Mouse (Mus musculus) liver, adult 2 months (tissue): ENCODE measurements at regions not wholly inside any gene's neighbourhood (a gene's known extent, or its start where the extent isn't known, plus 50 kb on each side); places are given as distances from the start of the nearest gene placed in this dataset.

Experiments
- DNase-seq: peaks from one replicate; pipeline ENCODE4 v3.0.0-alpha.2; 2011; ENCODE audit warnings: low read depth, low spot score; ENCODE audit errors: extremely low read depth
- H3K27ac ChIP-seq: fragments of 200-500 bp; replicated peaks from 2 replicates; pipeline ENCODE4 v1.5.1; 2012; ENCODE audit warnings: low read depth, mild to moderate bottlenecking, control low read depth, inconsistent platforms, low read length; ENCODE audit not compliant: insufficient read depth
- H3K27me3 ChIP-seq: fragments of 200-500 bp; 2 replicates; pipeline ENCODE4 v1.6.1; 2012; ENCODE audit warnings: mild to moderate bottlenecking, moderate library complexity, low read length, inconsistent platforms; ENCODE audit not compliant: control insufficient read depth, insufficient read depth
- H3K36me3 ChIP-seq: fragments of 200-500 bp; 2 replicates; pipeline ENCODE4 v1.6.1; 2012; ENCODE audit warnings: low read length, inconsistent platforms; ENCODE audit not compliant: control insufficient read depth, insufficient read depth
- H3K4me1 ChIP-seq: fragments of 200-500 bp; 2 replicates; pipeline ENCODE4 v1.6.1; 2011; ENCODE audit warnings: low read length; ENCODE audit not compliant: control insufficient read depth, insufficient read depth
- H3K4me3 ChIP-seq: fragments of 200-500 bp; 2 replicates; pipeline ENCODE4 v1.5.1; 2011; ENCODE audit warnings: low read depth, mild to moderate bottlenecking, control low read depth, low read length, moderate library complexity; ENCODE audit not compliant: insufficient read depth
- H3K79me2 ChIP-seq: fragments of 200-500 bp; 2 replicates; pipeline ENCODE4 v1.6.1; 2012; ENCODE audit warnings: inconsistent platforms, mild to moderate bottlenecking, low read length, moderate library complexity; ENCODE audit not compliant: control insufficient read depth, insufficient read depth
- H3K9ac ChIP-seq: fragments of 200-500 bp; 2 replicates; pipeline ENCODE4 v1.6.1; 2012; ENCODE audit warnings: low read depth, mild to moderate bottlenecking, control low read depth, inconsistent platforms, low read length
- CTCF ChIP-seq: fragments of 200-500 bp; IDR thresholded peaks from 2 replicates; pipeline ENCODE4 v1.5.1; 2011; ENCODE audit warnings: low read depth, low read length, control low read depth
- POLR2A ChIP-seq: fragments of 200-500 bp; IDR thresholded peaks from 2 replicates; pipeline ENCODE4 v1.6.1; 2011; ENCODE audit warnings: low read length, control low read depth; ENCODE audit not compliant: insufficient read depth; ENCODE audit errors: extremely low read depth
- WGBS: fragments of 180-500 bp; shearing (Covaris S2); methylation state at CpG from one replicate; pipeline ENCODE4 v1.1.7; 2018; 5-methylcytosine and 5-hydroxymethylcytosine counted together

GRCm38 (mm10) chr4:55812846-55813245, 280.6 kb upstream of the Klf4 start:
- no peak for TF ChIP-seq POLR2A
- TF ChIP-seq CTCF = no peak
- Histone ChIP-seq H3K4me3 (no peak overlapping the region), H3K9ac (no peak overlapping the region), H3K36me3 (no peaks in the 10 kb centered on the region), H3K27me3 (no peaks in the 10 kb centered on the region), H3K79me2 (no peaks in the 10 kb centered on the region), H3K4me1 (no peaks in the 10 kb centered on the region), H3K27ac (no peak overlapping the region)
- WGBS = 75% methylated on average over 8 of the region's 8 CpGs
- no peak for DNase-seq

- H3K4me1 ChIP-seq = no peaks in the 10 kb centered on the region
- WGBS = 84% methylated on average over 3 of the region's 3 CpGs
- no peaks in the 10 kb centered on the region for H3K27me3 ChIP-seq
- H3K27ac ChIP-seq = no peak overlapping the region
- DNase-seq = no peak
- H3K4me3 ChIP-seq = no peak overlapping the region
- TF ChIP-seq CTCF (no peak), POLR2A (no peak)
- H3K9ac ChIP-seq = no peak overlapping the region
- no peaks in the 10 kb centered on the region for H3K36me3 ChIP-seq
- H3K79me2 ChIP-seq = no peaks in the 10 kb centered on the region
These were observed 279.4 kb upstream of the Klf4 start for GRCm38 (mm10) chr4:55811656-55812055.

GRCm38 (mm10) chr4:55808501-55808900, 276.2 kb upstream of the Klf4 start:
- no peak overlapping the region for H3K27ac ChIP-seq

GRCm38 (mm10) chr4:55806799-55807198, 274.5 kb upstream of the Klf4 start:
- WGBS = 84% methylated on average over 3 of the region's 3 CpGs
- Histone ChIP-seq H3K36me3 (no peaks in the 10 kb centered on the region), H3K27me3 (no peaks in the 10 kb centered on the region), H3K4me3 (no peak overlapping the region), H3K9ac (no peak overlapping the region), H3K27ac (no peak overlapping the region), H3K4me1 (no peaks in the 10 kb centered on the region), H3K79me2 (no peaks in the 10 kb centered on the region)
- DNase-seq = no peak
- no peak for TF ChIP-seq POLR2A

More at GRCm38 (mm10) chr4:55808501-55808900, 276.2 kb upstream of the Klf4 start:
- no peaks in the 10 kb centered on the region for H3K4me1 ChIP-seq
- H3K4me3 ChIP-seq = no peak overlapping the region
- H3K36me3 ChIP-seq = no peaks in the 10 kb centered on the region
- H3K27me3 ChIP-seq = no peaks in the 10 kb centered on the region
- 75% methylated on average over 5 of the region's 5 CpGs for WGBS
- TF ChIP-seq CTCF (no peak), POLR2A (no peak)
- DNase-seq = no peak
- no peaks in the 10 kb centered on the region for H3K79me2 ChIP-seq
- no peak overlapping the region for H3K9ac ChIP-seq

- H3K4me3 ChIP-seq = no peak overlapping the region
- no peaks in the 10 kb centered on the region for H3K79me2 ChIP-seq
- H3K27me3 ChIP-seq = no peaks in the 10 kb centered on the region
- no peaks in the 10 kb centered on the region for H3K36me3 ChIP-seq
- H3K27ac ChIP-seq = no peak overlapping the region
- WGBS = 83% methylated on average over 6 of the region's 6 CpGs
- no peak overlapping the region for H3K9ac ChIP-seq
- TF ChIP-seq POLR2A (no peak), CTCF (no peak)
- no peaks in the 10 kb centered on the region for H3K4me1 ChIP-seq
- peak; percentile 18 for DNase-seq
These were observed 273.2 kb upstream of the Klf4 start for GRCm38 (mm10) chr4:55805255-55806051.

GRCm38 (mm10) chr4:55802101-55802500, 269.8 kb upstream of the Klf4 start:
- H3K9ac ChIP-seq = no peak overlapping the region
- no peaks in the 10 kb centered on the region for H3K27me3 ChIP-seq
- H3K27ac ChIP-seq = no peak overlapping the region
- TF ChIP-seq CTCF (no peak), POLR2A (no peak)
- WGBS = 91% methylated on average over 4 of the region's 4 CpGs
- H3K4me1 ChIP-seq = no peaks in the 10 kb centered on the region
- no peaks in the 10 kb centered on the region for H3K36me3 ChIP-seq
- no peak overlapping the region for H3K4me3 ChIP-seq
- H3K79me2 ChIP-seq = no peaks in the 10 kb centered on the region
- no peak for DNase-seq
